Mouse (Mus musculus) liver, embryonic 13.5 days (tissue): Measurements from ENCODE around the gene Esp38. TPM values are rescaled to one million over a fixed set of nuclear protein-coding genes. Genes with fewer than 3 reads are reported as not detected.
"Not testable (repeated sequence)": the region's sequence is repeated elsewhere in the genome, so short reads cannot be mapped to it uniquely, and the experiment has no call there.

Experiments used
- ATAC-seq: fragments of 200-750 bp; cut with Nextera tagmentation; 2 replicates; pipeline ENCODE4 v1.8.0; 2017; ENCODE audit warnings: low read depth, mild to moderate bottlenecking, moderate number of reproducible peaks, moderate library complexity
- DNase-seq: peaks from one replicate; pipeline ENCODE4 v3.0.0; 2022
- H3K27ac ChIP-seq: fragments of 300-500 bp; sonication (generic); 2 replicates; pipeline ENCODE4 v1.5.1; 2015; ENCODE audit warnings: moderate library complexity, mild to moderate bottlenecking, inconsistent platforms
- H3K27me3 ChIP-seq: fragments of 300-500 bp; sonication (generic); 2 replicates; pipeline ENCODE4 v1.6.1; 2015; ENCODE audit warnings: mild to moderate bottlenecking, inconsistent platforms
- H3K36me3 ChIP-seq: fragments of 300-500 bp; sonication (generic); 2 replicates; pipeline ENCODE4 v1.6.1; 2015; ENCODE audit warnings: mild to moderate bottlenecking, inconsistent platforms
- H3K4me1 ChIP-seq: fragments of 300-500 bp; sonication (generic); replicated peaks from 2 replicates; pipeline ENCODE4 v1.6.1; 2015; ENCODE audit warnings: inconsistent platforms
- H3K4me2 ChIP-seq: fragments of 300-500 bp; sonication (generic); 2 replicates; pipeline ENCODE4 v1.6.1; 2015; ENCODE audit warnings: inconsistent platforms, mild to moderate bottlenecking, moderate library complexity
- H3K4me3 ChIP-seq: fragments of 300-500 bp; sonication (generic); replicated peaks from 2 replicates; pipeline ENCODE4 v1.5.1; 2015; ENCODE audit warnings: mild to moderate bottlenecking, inconsistent platforms
- H3K9ac ChIP-seq: fragments of 300-500 bp; sonication (generic); 2 replicates; pipeline ENCODE4 v1.6.1; 2015; ENCODE audit warnings: mild to moderate bottlenecking, inconsistent platforms
- H3K9me3 ChIP-seq: fragments of 300-500 bp; sonication (generic); replicated peaks from 2 replicates; pipeline ENCODE4 v1.6.1; 2016; ENCODE audit warnings: inconsistent platforms
- WGBS: fragments of 180-500 bp; shearing (Covaris S2); methylation state at CpG from one replicate; pipeline ENCODE4 v1.1.7; 2015; ENCODE audit not compliant: insufficient replicate concordance; 5-methylcytosine and 5-hydroxymethylcytosine counted together
- polyA plus RNA-seq: library from polyadenylated mRNA; unstranded; fragments of >200 nt; fragmentation: Nextera tagmentation; extraction: Ambion mirVana; gene quantifications from 2 replicates; pipeline ENCODE4 v1.2.1, GENCODE M21; 2015

Esp38 gene
- not detected in 2 replicates for polyA plus RNA-seq

DNA sequence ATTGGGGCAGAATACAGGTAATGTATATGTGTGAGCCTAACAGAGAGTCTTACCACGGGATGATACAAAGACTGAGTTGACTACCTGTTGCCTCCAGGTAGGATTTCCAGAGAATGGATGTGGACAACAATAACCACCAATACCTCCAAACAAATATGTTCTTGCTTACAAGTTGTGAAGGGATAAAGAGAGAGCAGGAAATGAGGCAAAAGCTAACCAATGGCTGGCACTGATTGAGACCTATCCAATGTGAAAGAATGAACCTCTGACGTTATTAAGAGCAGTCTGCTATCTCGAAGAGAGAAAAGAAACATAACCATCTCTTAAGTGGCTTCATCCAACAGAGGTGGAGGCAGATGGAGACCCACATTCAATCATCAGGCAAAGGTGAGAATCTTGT lies at the start of gene Esp38:
Esp38 (plus strand) TSS at position 301 of the 400 bp plus-strand sequence.
- no peaks in the 10 kb centered on the region for H3K27me3 ChIP-seq
- no peak within 1 kb of the TSS for H3K4me2 ChIP-seq
- ATAC-seq (no peak), DNase-seq (no peak)
- H3K9ac ChIP-seq, result no peak within 1 kb of the TSS
- H3K4me1 ChIP-seq, result no peaks in the 10 kb centered on the region
- H3K9me3 ChIP-seq, result no peaks in the 10 kb centered on the region
- no peak within 1 kb of the TSS for H3K4me3 ChIP-seq
- no peaks in the 10 kb centered on the region for H3K36me3 ChIP-seq
- H3K27ac ChIP-seq, result no peak within 1 kb of the TSS
- WGBS, result 53% methylated on average over 3 of the region's 3 CpGs

DNA sequence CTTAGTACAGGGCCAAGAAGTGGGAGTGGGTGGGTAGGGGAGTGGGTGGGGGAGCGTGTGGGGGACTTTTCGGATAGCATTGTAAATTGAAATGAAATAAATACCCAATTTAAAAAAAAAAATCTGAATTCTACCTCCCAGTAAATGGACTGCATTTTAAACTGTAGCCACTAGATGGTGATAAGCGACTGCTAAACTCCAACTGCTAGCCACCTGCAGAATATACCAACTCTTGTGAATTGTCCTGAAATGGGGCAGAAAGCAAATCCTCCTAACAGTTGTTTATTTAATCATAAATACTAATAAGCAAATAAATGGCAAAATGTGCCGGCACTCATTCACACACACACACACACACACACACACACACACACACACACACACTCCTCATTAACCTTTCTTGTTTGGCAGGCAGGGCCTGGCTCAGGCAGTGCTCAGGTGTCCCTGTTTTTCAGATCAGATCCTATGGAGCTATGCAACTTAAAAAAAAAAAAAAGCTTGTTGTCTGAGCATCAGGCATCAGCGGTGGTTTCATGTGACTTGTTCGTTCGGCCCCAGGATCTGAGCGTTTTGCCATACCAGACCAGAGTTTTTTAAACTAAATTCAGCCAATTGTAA lies 47.3 kb upstream of the Esp38 start:
- not testable (repeated sequence) for DNase-seq, H3K4me2 ChIP-seq, H3K4me1 ChIP-seq, H3K27me3 ChIP-seq, H3K36me3 ChIP-seq, H3K4me3 ChIP-seq, ATAC-seq, H3K9ac ChIP-seq, H3K27ac ChIP-seq, H3K9me3 ChIP-seq
- 38% methylated on average over 8 of the region's 8 CpGs for WGBS

Other genes with a start within 250 kb of the Esp38 start
- not detected in 2 replicates for gene AC192777.2, start 144.9 kb downstream of the Esp38 start, polyA plus RNA-seq